Mouse (Mus musculus): ENCODE data around the gene Hspa1l. TPM values are rescaled to one million over a fixed set of nuclear protein-coding genes. Genes with fewer than 3 reads are reported as not detected.

The Hspa1l gene
- total and polyA plus RNA-seq, 3 experiments, result 0.15 to 1.6 TPM; not detected in 1

DNA sequence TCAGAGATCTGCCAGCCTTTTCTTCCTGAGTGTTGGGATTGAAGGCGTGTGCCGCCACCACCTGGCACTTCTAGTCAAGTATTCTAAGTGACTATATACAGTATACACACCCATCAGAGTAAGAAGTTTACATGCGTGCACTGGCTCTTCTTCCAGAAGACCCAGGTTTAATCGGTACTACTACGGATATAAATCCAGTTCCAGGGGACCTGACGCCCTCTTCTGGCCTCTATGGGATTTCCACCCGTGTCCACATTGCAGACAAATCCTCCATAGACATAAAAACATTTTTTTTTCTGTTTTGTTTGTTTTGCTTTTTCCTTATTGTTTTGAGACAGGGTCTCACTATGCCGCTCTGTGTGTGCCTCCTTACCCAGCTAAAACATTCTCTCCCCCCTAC is 24.9 kb upstream of the Hspa1l start:
- Histone ChIP-seq H3K9me3 (replicated peaks; ENCODE audit: insufficient read depth, low read length) (no peaks in the 10 kb centered on the region), H3K27me3 (ENCODE audit: control insufficient read depth in 1 of 2, insufficient read depth in 2 of 2, low read length in 2 of 2) (no peaks in the 10 kb centered on the region), H3K4me3 (ENCODE audit: control insufficient read depth in 1 of 2, insufficient read depth in 1 of 2, low read depth in 2 of 2, low read length in 2 of 2) (no peak overlapping the region), H3K9ac (ENCODE audit: control insufficient read depth, low read depth, low read length, poor library complexity, severe bottlenecking) (no peak overlapping the region), H3K79me2 (ENCODE audit: control insufficient read depth, insufficient read depth, low read length, poor library complexity) (peaks cover 22% of the 10 kb centered on the region), H3K4me1 (ENCODE audit: control insufficient read depth in 1 of 2, insufficient read depth in 2 of 2, low read length in 2 of 2) (peaks cover 2 to 5% of the 10 kb centered on the region in 2 experiments; a peak in 3 of 4 replicates), H3K36me3 (ENCODE audit: control insufficient read depth in 1 of 2, insufficient read depth in 2 of 2, low read length in 2 of 2) (peaks cover 0 to 19% of the 10 kb centered on the region in 2 experiments; a peak in 3 of 4 replicates), H3K27ac (ENCODE audit: control insufficient read depth, low read depth, low read length) (no peak overlapping the region)
- peak; percentile 51 for TF ChIP-seq RAD21 (IDR thresholded peaks at IDR 0.05; ENCODE audit: low read depth, low read length)
- no peak for TF ChIP-seq MYB (IDR thresholded peaks at IDR 0.05; ENCODE audit: low read depth, low read length)
- no peak for TF ChIP-seq SIN3A (IDR thresholded peaks at IDR 0.05; ENCODE audit: low read length)
- TF ChIP-seq ZMIZ1 (IDR thresholded peaks at IDR 0.05; ENCODE audit: low read depth, low read length), result no peak
- peak; percentile 49; the same call in 1 of the 2 replicates for TF ChIP-seq SMC3 (IDR thresholded peaks at IDR 0.05; ENCODE audit: low read depth, low read length)
- no peak; the same call in 1 of the 2 replicates for TF ChIP-seq ZC3H11A (IDR thresholded peaks at IDR 0.05; ENCODE audit: low read depth, low read length)
- TF ChIP-seq CTCF (IDR thresholded peaks at IDR 0.05 in 2 of 3, conservative IDR thresholded peaks at IDR 0.05 in 1 of 3; ENCODE audit: control insufficient read depth in 1 of 3, insufficient read depth in 1 of 3, low read depth in 2 of 3, low read length in 3 of 3, poor library complexity in 1 of 3, severe bottlenecking in 1 of 3), result peak; percentile 32 to 55 (median 55)
- no peak for TF ChIP-seq BHLHE40 (IDR thresholded peaks at IDR 0.05; ENCODE audit: borderline replicate concordance, low read depth, low read length)
- no peak for TF ChIP-seq USF2 (IDR thresholded peaks at IDR 0.05; ENCODE audit: borderline replicate concordance in 1 of 2, insufficient read depth in 1 of 2, low read depth in 1 of 2, low read length in 2 of 2)
- TF ChIP-seq MXI1 (IDR thresholded peaks at IDR 0.05; ENCODE audit: low read depth, low read length), result no peak
- no peak for TF ChIP-seq ZKSCAN1 (IDR thresholded peaks at IDR 0.05; ENCODE audit: low read depth, low read length)
- no peak for TF ChIP-seq HCFC1 (IDR thresholded peaks at IDR 0.05; ENCODE audit: low read depth, low read length)
- no peak for TF ChIP-seq NELFE (IDR thresholded peaks at IDR 0.05; ENCODE audit: low read depth, low read length)
- TF ChIP-seq POLR2AphosphoS2 (IDR thresholded peaks at IDR 0.05; ENCODE audit: low read length), result no peak
- TF ChIP-seq JUND (IDR thresholded peaks at IDR 0.05; ENCODE audit: low read depth, low read length), result no peak
- TF ChIP-seq MEF2A (IDR thresholded peaks at IDR 0.05; ENCODE audit: extremely low read depth, insufficient replicate concordance, low read depth, low read length, poor library complexity, severe bottlenecking), result no peak
- no peak for TF ChIP-seq GABPA (IDR thresholded peaks at IDR 0.05; ENCODE audit: low read depth, low read length)
- no peak for TF ChIP-seq USF1 (IDR thresholded peaks at IDR 0.05; ENCODE audit: low read depth, low read length)
- TF ChIP-seq ELF1 (IDR thresholded peaks at IDR 0.05; ENCODE audit: low read depth, low read length), result no peak
- no peak for TF ChIP-seq CHD2 (IDR thresholded peaks at IDR 0.05; ENCODE audit: low read length)
- TF ChIP-seq CHD1 (IDR thresholded peaks at IDR 0.05; ENCODE audit: low read depth, low read length), result no peak
- TF ChIP-seq TAL1 (IDR thresholded peaks at IDR 0.05; ENCODE audit: low read length), result no peak
- no peak for TF ChIP-seq POLR2AphosphoS5 (IDR thresholded peaks at IDR 0.05; ENCODE audit: borderline replicate concordance, low read depth, low read length)
- no peak for TF ChIP-seq MYC (IDR thresholded peaks at IDR 0.05; ENCODE audit: low read depth, low read length)
- TF ChIP-seq EP300 (IDR thresholded peaks at IDR 0.05; ENCODE audit: low read depth in 1 of 2, low read length in 2 of 2), result no peak
- no peak for TF ChIP-seq NRF1 (IDR thresholded peaks at IDR 0.05; ENCODE audit: insufficient read depth, low read depth, low read length, poor library complexity, severe bottlenecking)
- TF ChIP-seq TBP (IDR thresholded peaks at IDR 0.05; ENCODE audit: low read depth, low read length), result no peak
- TF ChIP-seq MAX (IDR thresholded peaks at IDR 0.05; ENCODE audit: low read length), result no peak
- no peak for TF ChIP-seq TCF12 (IDR thresholded peaks at IDR 0.05; ENCODE audit: low read depth, low read length)
- no peak for TF ChIP-seq ETS1 (IDR thresholded peaks at IDR 0.05; ENCODE audit: low read depth, low read length)
- TF ChIP-seq GATA1 (IDR thresholded peaks at IDR 0.05; ENCODE audit: low read depth, low read length), result no peak
- 0 out of 2 replicates have a peak, but pooled peaks have one; percentile 37 for TF ChIP-seq ZNF384 (IDR thresholded peaks at IDR 0.05; ENCODE audit: low read depth, low read length)
- TF ChIP-seq MAZ (IDR thresholded peaks at IDR 0.05; ENCODE audit: low read depth, low read length), result no peak
- TF ChIP-seq POLR2A (IDR thresholded peaks at IDR 0.05; ENCODE audit: control insufficient read depth in 1 of 2, insufficient read depth in 1 of 2, low read depth in 1 of 2, low read length in 2 of 2, poor library complexity in 1 of 2), result no peak
- no peak for TF ChIP-seq MAFK (IDR thresholded peaks at IDR 0.05; ENCODE audit: borderline replicate concordance, low read depth, low read length)
- no peak for TF ChIP-seq KAT2A (conservative IDR thresholded peaks at IDR 0.05; ENCODE audit: low read depth, low read length)
- peak; percentile 64 for DNase-seq (ENCODE audit: low read depth, low spot score)

Measured in MEL (cell line).